ENCODE assay signal across 17 mouse cellular contexts in the genomic region with DNA sequence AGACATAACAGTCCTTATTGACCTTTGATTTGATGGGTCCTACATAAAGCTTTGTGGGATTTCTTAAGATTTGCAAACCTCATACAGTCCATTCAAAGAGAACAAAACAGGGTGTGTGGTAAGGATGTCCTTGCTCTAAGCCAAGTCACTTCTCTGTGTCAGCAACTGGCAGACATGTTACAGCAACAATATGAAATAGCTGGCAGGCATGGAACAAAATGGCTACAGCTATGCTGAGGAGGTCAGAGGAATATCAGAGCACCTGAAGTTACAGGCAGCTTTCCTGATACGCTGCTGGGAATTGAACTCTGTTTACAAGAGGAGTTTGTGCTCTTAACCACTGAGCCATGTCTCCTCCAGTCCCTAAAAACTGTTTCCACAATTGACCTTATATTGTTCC. TPM values are rescaled to one million over a fixed set of nuclear protein-coding genes. Genes with fewer than 3 reads are reported as not detected.
"Had no signal": no experiment of that assay in that cellular context is flagged by ENCODE, and none has a peak within 500 bp of the region (broad histone marks: within the 10 kb centered on the region; RNA-seq: fewer than 3 reads in every experiment).

No protein-coding gene starts in this region.

- H3K27ac ChIP-seq: neural tube, embryonic 13.5 days; neural tube, embryonic 15.5 days; stomach, embryonic 15.5 days; stomach, postnatal 0 days had no signal

- H3K4me2 ChIP-seq: neural tube, embryonic 13.5 days; neural tube, embryonic 15.5 days; stomach, embryonic 15.5 days had no signal

- H3K9ac ChIP-seq: neural tube, embryonic 13.5 days; neural tube, embryonic 15.5 days; stomach, embryonic 15.5 days had no signal

- H3K27me3 ChIP-seq: neural tube, embryonic 13.5 days; neural tube, embryonic 15.5 days; stomach, embryonic 15.5 days had no signal

- DNase-seq: retina, postnatal 1 day; right cerebral cortex, adult 18-20 months; right cerebral cortex, postnatal 14 days; right cerebral cortex, postnatal 25 days; right cerebral cortex, postnatal 4 days; spleen, adult 18-20 months; thymus, adult 18-20 months; thymus, adult 2 months; thymus, postnatal 14 days; thymus, postnatal 25 days; thymus, postnatal 36 days; thymus, postnatal 4 days had no signal

- H3K36me3 ChIP-seq: neural tube, embryonic 13.5 days; neural tube, embryonic 15.5 days; stomach, embryonic 15.5 days had no signal

- H3K9me3 ChIP-seq: neural tube, embryonic 13.5 days; neural tube, embryonic 15.5 days; stomach, embryonic 15.5 days had no signal

- H3K4me3 ChIP-seq: neural tube, embryonic 13.5 days; neural tube, embryonic 15.5 days; stomach, embryonic 15.5 days had no signal

RNA-seq across cellular contexts. Expression of gene Zfp786, which starts 1.6 kb away (rescaled TPM):
- total RNA-seq: neutrophil, adult 5-6 weeks had no signal
